Mouse (Mus musculus) kidney, adult 2 months (tissue): ENCODE data around the gene Morc2a.

Source experiments
- CTCF ChIP-seq: fragments of 200-500 bp; conservative IDR thresholded peaks from 2 replicates; pipeline ENCODE4 v1.5.1; 2011; ENCODE audit warnings: low read depth, mild to moderate bottlenecking, control low read depth, low read length, moderate library complexity, mixed read lengths; ENCODE audit not compliant: insufficient read depth, insufficient read length
- POLR2A ChIP-seq: fragments of 200-500 bp; IDR thresholded peaks from one replicate; pipeline ENCODE4 v1.6.1; 2011; ENCODE audit warnings: low read depth, low read length, control low read depth

- TF ChIP-seq POLR2A, result no peak
- TF ChIP-seq CTCF, result no peak
These were observed 37.3 kb downstream of the Morc2a start for GRCm38 (mm10) chr11:3686318-3686717.
